Mouse (Mus musculus): ENCODE data around the gene Upk3b. TPM values are rescaled to one million over a fixed set of nuclear protein-coding genes. Genes with fewer than 3 reads are reported as not detected.

Upk3b gene
- total RNA-seq, 1 experiment from 2014 or later = not detected

Other genes starting within 250 kb of the Upk3b start
- not detected in 2 replicates for gene Srrm3, start 231.6 kb upstream of the Upk3b start, total RNA-seq (2017)
- gene Hspb1, start 150.6 kb upstream of the Upk3b start, total RNA-seq (2017) = 0.46 and 1.4 TPM in 2 replicates
- 79.8 and 122 TPM in 2 replicates for gene Ywhag, start 103.9 kb upstream of the Upk3b start, total RNA-seq (2017)
- gene Ssc4d, start 64.0 kb upstream of the Upk3b start, total RNA-seq (2017) = 1.0 and 1.3 TPM in 2 replicates
- not detected in 2 replicates for gene Zp3, start 58.4 kb upstream of the Upk3b start, total RNA-seq (2017)
- gene Dtx2, start 43.7 kb upstream of the Upk3b start, total RNA-seq (2017) = 4.8 and 5.9 TPM in 2 replicates
- not detected in 2 replicates for gene Upk3bl, start 16.0 kb downstream of the Upk3b start, total RNA-seq (2017)
- 23.9 and 35.9 TPM in 2 replicates for gene Rasa4, start 45.4 kb downstream of the Upk3b start, total RNA-seq (2017)
- 158 and 163 TPM in 2 replicates for gene Polr2j, start 78.1 kb downstream of the Upk3b start, total RNA-seq (2017)
- gene Lrwd1, start 97.6 kb downstream of the Upk3b start, total RNA-seq (2017) = 48.9 and 57.0 TPM in 2 replicates
- 11.8 and 14.3 TPM in 2 replicates for gene Alkbh4, start 97.7 kb downstream of the Upk3b start, total RNA-seq (2017)
- gene Orai2, start 132.2 kb downstream of the Upk3b start, total RNA-seq (2017) = 26.4 and 33.7 TPM in 2 replicates
- gene Prkrip1, start 160.5 kb downstream of the Upk3b start, total RNA-seq (2017) = 24.2 and 67.2 TPM in 2 replicates
- gene Sh2b2, start 208.1 kb downstream of the Upk3b start, total RNA-seq (2017) = 4.3 and 8.7 TPM in 2 replicates